Mouse (Mus musculus): Measurements from ENCODE around the gene Pip4k2c. TPM values are rescaled to one million over a fixed set of nuclear protein-coding genes. Genes with fewer than 3 reads are reported as not detected.
"Not testable (repeated sequence)": the region's sequence is repeated elsewhere in the genome, so short reads cannot be mapped to it uniquely, and the experiment has no call there.

The Pip4k2c gene
- polyA plus RNA-seq, 1 experiment, result 20.2 TPM

DNA sequence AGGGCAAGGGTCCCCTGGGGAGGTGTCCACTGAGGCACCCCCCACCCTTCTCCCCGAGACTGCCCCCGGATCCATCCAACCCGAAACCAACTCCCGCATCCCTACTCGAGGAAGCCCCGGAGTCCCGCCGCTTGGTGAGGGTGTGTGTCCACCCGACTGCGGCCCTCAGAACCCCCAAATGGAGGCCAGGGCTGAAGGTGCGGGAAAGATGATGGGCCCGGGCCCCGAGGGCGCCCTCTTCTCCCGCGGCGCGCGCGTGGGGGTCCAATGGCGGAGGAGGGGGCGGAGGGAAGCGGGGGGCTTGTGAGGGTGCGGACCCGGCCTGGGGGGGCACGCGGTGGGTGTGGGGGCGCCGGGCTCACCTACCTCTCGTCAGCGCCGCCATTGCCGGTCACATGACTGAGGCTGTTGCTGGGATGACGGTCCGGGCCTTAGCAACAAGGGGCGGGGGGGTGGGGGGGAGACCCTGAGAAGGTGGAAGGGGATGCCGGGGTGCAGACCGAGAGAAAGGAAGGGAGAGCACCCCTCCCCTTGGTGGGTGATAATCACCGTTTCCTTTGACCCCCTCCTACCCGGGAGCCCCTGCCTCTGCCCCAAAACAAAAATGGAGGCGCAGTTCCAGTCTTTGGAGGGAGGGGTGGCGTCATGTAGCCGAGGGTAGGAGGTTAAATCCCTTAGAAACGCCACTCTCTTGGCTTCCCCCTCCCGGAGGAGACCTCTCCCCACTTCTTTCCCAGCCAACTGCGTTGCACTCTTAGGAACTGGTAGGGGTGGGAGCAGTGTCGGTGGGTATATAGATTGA, 15.9 kb downstream of the Pip4k2c start, which contains the start of gene Dtx3:
Gene Dtx3 (minus strand): TSS at position 401 of the 802 bp plus-strand sequence.
- peak; percentile 74 for DNase-seq (ENCODE audit: low read depth)

GRCm38 (mm10) chr10:127194428-127195327, 16.7 kb downstream of the Pip4k2c start:
- DNase-seq (ENCODE audit: low read depth), result peak; percentile 59

More for the DNA sequence above, 15.9 kb downstream of the Pip4k2c start, which contains the start of gene Dtx3:
- TF ChIP-seq CTCF (IDR thresholded peaks at IDR 0.05; ENCODE audit: borderline replicate concordance, extremely low read depth, insufficient read depth, insufficient read length) (no peak), POLR2A (IDR thresholded peaks at IDR 0.05; ENCODE audit: borderline replicate concordance, extremely low read depth, insufficient read depth, insufficient read length, poor library complexity, severe bottlenecking) (peak; percentile 10; the same call in 1 of the 2 replicates)

DNA sequence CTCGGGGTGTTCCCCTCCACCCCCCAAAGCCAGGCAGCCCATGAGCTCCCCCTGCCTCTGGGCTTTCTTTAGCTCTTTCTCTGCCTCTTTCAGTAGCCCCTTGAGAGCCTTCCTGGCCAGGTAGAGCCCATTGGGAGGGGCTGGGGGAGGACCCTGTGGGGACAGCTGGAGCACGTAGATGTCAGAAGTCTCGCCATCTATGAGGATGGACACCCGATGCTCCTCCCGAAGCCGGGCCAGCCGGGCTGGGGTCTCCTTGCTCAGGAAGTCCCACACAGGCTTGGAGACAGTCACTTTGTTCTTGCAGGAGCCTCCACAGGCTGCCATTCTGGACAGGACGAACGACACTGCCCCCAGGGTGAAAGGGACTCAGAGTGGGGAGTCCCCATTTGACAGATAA, 18.4 kb downstream of the Pip4k2c start:
- TF ChIP-seq POLR2A (IDR thresholded peaks at IDR 0.05; ENCODE audit: borderline replicate concordance, extremely low read depth, insufficient read depth, insufficient read length, poor library complexity, severe bottlenecking) (no peak), CTCF (IDR thresholded peaks at IDR 0.05; ENCODE audit: borderline replicate concordance, extremely low read depth, insufficient read depth, insufficient read length) (no peak)
- no peak for DNase-seq (ENCODE audit: low read depth)

More at GRCm38 (mm10) chr10:127194428-127195327, 16.7 kb downstream of the Pip4k2c start:
- TF ChIP-seq POLR2A (IDR thresholded peaks at IDR 0.05; ENCODE audit: borderline replicate concordance, extremely low read depth, insufficient read depth, insufficient read length, poor library complexity, severe bottlenecking), result no peak
- no peak for TF ChIP-seq CTCF (IDR thresholded peaks at IDR 0.05; ENCODE audit: borderline replicate concordance, extremely low read depth, insufficient read depth, insufficient read length)

DNA sequence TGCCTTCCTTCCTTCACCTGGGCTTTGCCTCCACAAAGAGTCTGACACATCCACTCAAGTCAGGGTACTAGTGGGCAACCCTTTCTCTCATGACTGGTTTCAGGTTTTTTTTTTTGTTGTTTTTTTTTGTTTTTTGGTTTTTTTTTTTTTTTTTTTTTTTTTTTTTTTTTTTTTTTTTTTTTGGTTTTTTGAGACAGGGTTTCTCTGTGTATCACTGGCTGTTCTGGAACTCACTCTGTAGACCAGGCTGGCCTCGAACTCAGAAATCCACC, 19.4 kb downstream of the Pip4k2c start:
- DNase-seq (ENCODE audit: low read depth), result not testable (repeated sequence)

DNA sequence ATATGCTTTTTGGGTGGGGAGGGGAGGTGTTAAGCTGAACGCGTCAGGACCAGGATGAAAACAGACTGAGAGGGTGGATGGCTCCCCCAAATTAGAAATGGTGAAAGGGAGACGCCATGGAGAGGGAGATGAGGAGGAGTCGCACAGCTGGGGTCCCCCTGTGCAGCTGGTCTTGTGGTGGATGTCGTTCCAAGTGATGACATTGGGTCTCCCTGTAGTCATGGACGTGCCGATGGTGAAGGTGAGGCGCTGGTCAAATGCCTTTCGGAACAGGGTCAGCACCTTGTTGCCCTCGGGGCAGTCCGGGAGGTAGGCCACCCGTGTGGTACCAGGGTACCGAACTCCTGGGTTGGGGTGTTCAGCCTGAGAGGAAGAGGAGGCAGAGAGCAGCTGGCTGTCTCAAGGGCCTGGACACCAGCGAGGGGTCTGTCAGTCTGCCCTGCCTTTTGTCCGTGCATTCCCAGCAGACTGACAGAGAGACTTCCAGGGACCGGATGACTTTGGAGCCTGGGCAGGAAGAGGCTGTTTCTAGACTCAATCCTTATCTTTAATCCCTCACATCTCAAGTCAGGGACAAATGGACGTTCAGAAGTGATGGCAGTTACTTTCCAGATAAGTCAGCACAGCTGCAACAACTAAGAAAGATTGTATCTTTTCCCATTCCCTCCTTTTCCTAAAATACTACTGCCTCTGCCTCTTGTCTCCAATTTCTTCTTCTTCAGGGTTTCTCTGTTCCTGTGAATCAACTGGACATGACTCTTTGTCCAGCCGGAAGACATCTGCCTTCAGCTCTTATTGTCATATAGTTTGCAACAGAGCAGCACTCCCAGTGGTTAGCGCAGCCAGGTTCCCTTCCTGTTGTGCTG, 20.0 kb downstream of the Pip4k2c start:
- TF ChIP-seq CTCF (IDR thresholded peaks at IDR 0.05; ENCODE audit: borderline replicate concordance, extremely low read depth, insufficient read depth, insufficient read length), result no peak
- no peak for TF ChIP-seq POLR2A (IDR thresholded peaks at IDR 0.05; ENCODE audit: borderline replicate concordance, extremely low read depth, insufficient read depth, insufficient read length, poor library complexity, severe bottlenecking)
- no peak for DNase-seq (ENCODE audit: low read depth)

DNA sequence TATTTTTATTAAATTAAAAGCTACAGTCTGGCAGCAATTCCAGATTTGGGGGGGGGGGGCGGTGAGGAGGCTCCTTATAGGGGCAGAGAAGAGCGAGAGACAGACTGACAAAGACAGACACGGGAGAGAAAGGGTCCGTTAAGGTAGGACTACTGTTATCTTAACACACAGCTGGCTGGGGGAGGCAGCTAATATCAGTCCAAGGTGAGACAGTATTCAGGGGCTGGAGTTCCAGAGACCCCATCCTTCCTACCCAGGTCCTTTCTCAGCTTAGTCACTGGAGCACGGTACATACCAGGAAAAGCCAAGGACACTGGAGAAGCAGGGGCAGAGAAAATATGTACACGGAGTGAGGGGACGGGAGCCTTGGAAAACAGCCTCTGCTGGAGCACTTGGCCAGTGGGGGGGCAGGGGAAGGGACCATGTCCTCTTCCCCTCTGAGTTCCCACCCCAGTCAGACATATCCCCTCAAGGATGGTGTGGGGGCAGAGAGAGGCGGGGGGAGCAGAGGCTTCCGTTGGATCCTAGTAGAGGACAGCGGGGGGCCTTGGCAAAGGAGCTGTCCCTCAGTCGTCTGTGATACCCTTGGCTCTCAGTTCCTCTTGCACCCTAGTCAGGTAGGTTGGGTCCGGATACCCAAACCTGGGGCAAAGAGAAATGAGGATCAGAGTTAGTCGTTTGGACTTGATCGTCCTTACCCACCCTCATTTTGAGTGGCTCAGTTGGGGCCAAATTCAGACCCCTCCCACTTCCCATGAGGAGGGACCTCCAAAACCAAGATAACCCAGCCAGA, 20.8 kb downstream of the Pip4k2c start:
- DNase-seq (ENCODE audit: low read depth), result no peak
- TF ChIP-seq CTCF (IDR thresholded peaks at IDR 0.05; ENCODE audit: borderline replicate concordance, extremely low read depth, insufficient read depth, insufficient read length), result no peak
- TF ChIP-seq POLR2A (IDR thresholded peaks at IDR 0.05; ENCODE audit: borderline replicate concordance, extremely low read depth, insufficient read depth, insufficient read length, poor library complexity, severe bottlenecking), result no peak

DNA sequence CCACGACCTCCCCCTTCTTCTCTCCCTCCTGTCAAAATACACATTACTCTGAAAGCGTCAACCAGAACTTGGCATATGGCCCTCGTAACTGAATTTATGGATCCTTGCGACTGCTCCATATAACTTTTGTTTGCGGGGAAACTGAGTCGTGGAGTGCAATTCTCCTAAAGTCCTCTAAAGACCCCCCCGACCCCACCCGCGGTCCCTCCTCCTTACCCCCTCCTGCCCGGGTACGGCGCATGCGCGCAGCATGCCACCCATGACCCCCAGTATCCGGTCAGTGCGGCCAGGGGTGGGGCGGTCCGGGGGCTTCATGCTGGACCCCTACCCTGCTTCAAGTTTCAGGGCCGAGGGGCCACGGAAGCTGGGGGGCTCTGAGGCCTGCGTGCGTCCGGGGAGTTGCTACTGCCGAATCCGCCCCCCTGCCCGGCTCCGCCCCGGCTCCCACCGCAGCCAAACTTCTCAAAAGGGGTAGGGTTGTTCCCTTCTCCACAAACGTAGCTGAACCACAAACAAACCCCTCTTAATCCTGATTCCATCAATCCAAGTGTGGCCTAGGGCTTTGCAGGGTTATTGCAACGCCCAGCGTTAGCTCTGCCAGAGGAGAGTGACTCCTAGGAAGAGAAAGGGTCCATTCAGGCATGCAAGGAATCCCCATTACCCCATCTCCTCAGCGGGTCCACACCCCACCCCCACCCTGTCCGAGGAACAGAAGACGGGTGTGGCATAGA, 21.6 kb downstream of the Pip4k2c start, which contains the start of gene Arhgef25:
Gene Arhgef25 (minus strand): TSS at position 433 of the 731 bp plus-strand sequence.
- TF ChIP-seq CTCF (IDR thresholded peaks at IDR 0.05; ENCODE audit: borderline replicate concordance, extremely low read depth, insufficient read depth, insufficient read length) (no peak), POLR2A (IDR thresholded peaks at IDR 0.05; ENCODE audit: borderline replicate concordance, extremely low read depth, insufficient read depth, insufficient read length, poor library complexity, severe bottlenecking) (no peak)
- peak; percentile 57 for DNase-seq (ENCODE audit: low read depth)

- TF ChIP-seq CTCF (IDR thresholded peaks at IDR 0.05; ENCODE audit: borderline replicate concordance, extremely low read depth, insufficient read depth, insufficient read length), result no peak
- no peak for TF ChIP-seq POLR2A (IDR thresholded peaks at IDR 0.05; ENCODE audit: borderline replicate concordance, extremely low read depth, insufficient read depth, insufficient read length, poor library complexity, severe bottlenecking)
- peak; percentile 62 for DNase-seq (ENCODE audit: low read depth)
Measured at GRCm38 (mm10) chr10:127189116-127189650, 22.2 kb downstream of the Pip4k2c start.

DNA sequence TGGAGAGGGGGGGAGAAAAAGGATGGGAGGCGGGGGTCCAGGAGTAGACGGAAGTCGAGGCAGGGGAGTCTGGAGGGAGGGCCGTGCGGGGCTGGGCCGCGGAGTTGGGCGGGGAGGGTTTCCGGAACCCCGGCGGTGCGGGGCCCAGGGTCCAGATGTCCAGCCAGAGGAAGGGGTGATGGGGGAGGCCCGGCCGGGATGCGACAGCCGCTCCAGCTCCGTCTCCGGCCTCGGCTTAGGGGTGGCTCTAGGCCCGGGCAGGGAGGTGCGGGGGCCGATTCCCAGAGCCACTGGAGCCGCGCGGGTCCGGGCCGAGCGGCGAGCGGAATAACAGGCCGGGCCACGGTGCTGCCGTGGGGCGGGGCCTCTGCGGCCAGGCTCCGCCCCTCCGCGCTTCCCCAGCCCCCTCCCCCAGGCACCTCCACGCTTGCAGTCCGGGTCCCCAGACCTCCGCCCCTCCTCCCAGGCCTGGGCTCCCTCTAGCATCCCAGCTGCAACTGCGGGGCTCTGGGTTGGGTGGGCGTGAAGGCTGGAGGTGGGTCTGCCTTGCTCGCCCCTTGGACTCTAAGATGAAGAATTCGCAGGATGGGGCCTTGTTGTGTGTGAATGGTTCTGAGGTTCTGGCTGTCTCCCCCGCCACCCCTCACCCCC, 22.8 kb downstream of the Pip4k2c start:
- DNase-seq (ENCODE audit: low read depth), result peak; percentile 92
- TF ChIP-seq POLR2A (IDR thresholded peaks at IDR 0.05; ENCODE audit: borderline replicate concordance, extremely low read depth, insufficient read depth, insufficient read length, poor library complexity, severe bottlenecking) (peak; percentile 79), CTCF (IDR thresholded peaks at IDR 0.05; ENCODE audit: borderline replicate concordance, extremely low read depth, insufficient read depth, insufficient read length) (no peak)
